Mouse (Mus musculus): ENCODE measurements at regions not wholly inside any gene's neighbourhood (a gene's known extent, or its start where the extent isn't known, plus 50 kb on each side); places are given as distances from the start of the nearest gene placed in this dataset.

GRCm38 (mm10) chr10:45893894-45894831 is 316.5 kb downstream of the Hace1 start:
- in situ Hi-C loops (cut with MboI; ENCODE audit: low pct_unique_long_range_greater_than_20kb in 1 of 2, low sequenced_read_pairs in 2 of 2, unreplicated experiment in 1 of 2): no loop called here

GRCm38 (mm10) chr10:45916928-45917327 is 339.3 kb downstream of the Hace1 start:
- in situ Hi-C loops (cut with MboI; ENCODE audit: low pct_unique_long_range_greater_than_20kb in 1 of 2, low sequenced_read_pairs in 2 of 2, unreplicated experiment in 1 of 2): loop anchor here (25.0 kb wide), 1 partner anchor 530 kb away; no protein-coding TSS in a partner anchor

DNA sequence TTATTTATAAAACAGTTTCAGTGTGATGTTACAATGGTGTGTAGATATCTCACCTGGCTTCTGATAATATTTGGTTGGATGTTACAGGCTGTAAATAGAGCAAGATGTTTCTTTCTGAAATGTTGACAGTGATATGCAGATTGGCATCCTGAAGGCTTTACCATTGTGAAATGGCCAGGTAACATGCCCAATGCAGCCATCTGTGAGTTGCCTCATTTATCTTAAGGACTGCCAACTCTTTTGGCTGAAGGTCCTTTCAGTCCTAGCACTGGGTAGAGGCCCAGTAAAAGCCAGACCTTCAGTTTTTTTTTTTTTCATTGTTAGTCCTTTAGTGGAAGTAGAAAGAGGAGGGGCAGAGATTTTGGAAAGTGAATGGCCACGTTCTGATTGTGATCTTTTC is 348.1 kb downstream of the Hace1 start:
- in situ Hi-C loops (cut with MboI; ENCODE audit: low pct_unique_long_range_greater_than_20kb in 1 of 2, low sequenced_read_pairs in 2 of 2, unreplicated experiment in 1 of 2): no loop called here

GRCm38 (mm10) chr10:45933631-45934310 is 356.1 kb downstream of the Hace1 start:
- in situ Hi-C loops (cut with MboI; ENCODE audit: low pct_unique_long_range_greater_than_20kb in 1 of 2, low sequenced_read_pairs in 2 of 2, unreplicated experiment in 1 of 2): no loop called here

- in situ Hi-C loops (cut with MboI; ENCODE audit: low pct_unique_long_range_greater_than_20kb in 1 of 2, low sequenced_read_pairs in 2 of 2, unreplicated experiment in 1 of 2): no loop called here
Observed at GRCm38 (mm10) chr10:45957686-45958085, 380.1 kb downstream of the Hace1 start.

DNA sequence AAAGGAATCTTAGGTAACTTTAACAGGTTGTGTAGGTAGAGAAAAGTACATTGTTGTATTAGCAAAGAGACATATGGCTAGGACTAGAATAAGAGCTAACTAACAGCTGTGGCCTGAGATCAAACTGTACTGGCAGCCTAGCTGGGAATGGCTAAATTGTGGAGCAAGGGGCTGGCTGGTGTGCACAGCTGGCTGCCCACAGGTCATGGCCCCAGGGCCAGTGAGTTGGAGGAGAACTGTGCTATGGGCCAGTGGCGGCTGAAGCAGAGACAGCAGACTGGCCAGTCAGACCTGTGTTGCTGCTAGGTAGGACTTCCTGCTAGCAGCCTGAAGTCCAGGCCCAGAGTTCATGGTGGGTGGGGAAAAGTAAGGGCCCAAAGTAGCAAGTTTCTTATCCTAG is 394.6 kb downstream of the Hace1 start:
- in situ Hi-C loops (cut with MboI; ENCODE audit: low pct_unique_long_range_greater_than_20kb in 1 of 2, low sequenced_read_pairs in 2 of 2, unreplicated experiment in 1 of 2): no loop called here

GRCm38 (mm10) chr10:45982731-45983274 is 405.2 kb downstream of the Hace1 start:
- in situ Hi-C loops (cut with MboI; ENCODE audit: low pct_unique_long_range_greater_than_20kb in 1 of 2, low sequenced_read_pairs in 2 of 2, unreplicated experiment in 1 of 2): no loop called here

GRCm38 (mm10) chr10:45983671-45984335 is 406.2 kb downstream of the Hace1 start:
- in situ Hi-C loops (cut with MboI; ENCODE audit: low pct_unique_long_range_greater_than_20kb in 1 of 2, low sequenced_read_pairs in 2 of 2, unreplicated experiment in 1 of 2): no loop called here

- in situ Hi-C loops (cut with MboI; ENCODE audit: low pct_unique_long_range_greater_than_20kb in 1 of 2, low sequenced_read_pairs in 2 of 2, unreplicated experiment in 1 of 2): no loop called here
Observed at GRCm38 (mm10) chr10:45986341-45986740, 408.7 kb downstream of the Hace1 start.

GRCm38 (mm10) chr10:46006319-46006718 is 428.7 kb downstream of the Hace1 start:
- in situ Hi-C loops (cut with MboI; ENCODE audit: low pct_unique_long_range_greater_than_20kb in 1 of 2, low sequenced_read_pairs in 2 of 2, unreplicated experiment in 1 of 2): no loop called here

DNA sequence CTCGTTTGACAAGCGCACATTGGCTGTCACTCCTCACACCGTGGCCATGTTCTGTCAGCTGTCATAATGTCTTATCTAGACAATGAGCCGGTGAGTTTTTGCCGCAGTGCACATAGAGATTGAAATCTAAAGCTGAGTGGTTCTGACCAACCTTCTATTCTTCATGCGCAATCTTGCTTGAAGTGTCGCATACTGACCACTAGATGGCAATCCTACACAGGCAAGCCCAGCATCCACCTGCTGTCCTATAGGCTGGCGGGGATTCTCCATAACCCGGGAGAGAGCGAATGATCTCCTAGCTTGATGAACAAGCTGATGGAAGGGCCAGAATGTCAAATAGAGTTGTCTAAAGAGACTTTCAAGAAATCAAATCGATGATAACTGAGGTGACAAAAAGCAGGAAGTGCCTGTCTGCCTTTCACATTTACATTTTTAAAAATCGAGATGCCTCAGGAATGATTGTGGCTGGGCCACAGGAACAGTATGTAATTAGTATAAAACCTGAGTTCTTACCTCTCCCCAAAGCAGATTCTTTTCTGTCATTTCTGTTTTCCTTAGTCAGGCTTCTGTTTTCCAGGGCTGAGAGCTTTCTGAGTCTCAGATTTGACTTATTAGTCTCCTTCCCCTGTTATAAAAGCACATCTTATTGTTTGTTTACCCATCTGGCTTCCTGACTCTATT is 434.4 kb downstream of the Hace1 start:
- in situ Hi-C loops (cut with MboI; ENCODE audit: low pct_unique_long_range_greater_than_20kb in 1 of 2, low sequenced_read_pairs in 2 of 2, unreplicated experiment in 1 of 2): no loop called here

DNA sequence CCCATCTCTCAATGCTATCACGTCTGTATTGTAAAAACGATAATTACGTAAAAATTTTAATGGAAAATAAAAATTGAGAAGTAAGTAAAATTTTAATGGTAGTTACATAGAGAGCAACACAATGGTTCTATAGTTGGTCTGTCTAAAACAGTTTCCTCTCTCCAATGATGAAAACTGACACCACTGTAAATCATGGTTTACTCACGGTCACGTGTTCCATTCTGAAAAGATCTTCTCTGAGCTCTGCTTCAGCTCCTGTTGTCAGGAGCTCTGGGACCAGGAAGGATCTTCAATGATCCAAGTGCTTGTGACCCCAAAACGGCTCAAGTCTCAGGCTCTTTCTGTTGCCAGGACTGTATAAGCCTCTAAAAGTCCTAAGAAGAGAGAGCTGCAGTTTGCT is 435.0 kb downstream of the Hace1 start:
- in situ Hi-C loops (cut with MboI; ENCODE audit: low pct_unique_long_range_greater_than_20kb in 1 of 2, low sequenced_read_pairs in 2 of 2, unreplicated experiment in 1 of 2): no loop called here

DNA sequence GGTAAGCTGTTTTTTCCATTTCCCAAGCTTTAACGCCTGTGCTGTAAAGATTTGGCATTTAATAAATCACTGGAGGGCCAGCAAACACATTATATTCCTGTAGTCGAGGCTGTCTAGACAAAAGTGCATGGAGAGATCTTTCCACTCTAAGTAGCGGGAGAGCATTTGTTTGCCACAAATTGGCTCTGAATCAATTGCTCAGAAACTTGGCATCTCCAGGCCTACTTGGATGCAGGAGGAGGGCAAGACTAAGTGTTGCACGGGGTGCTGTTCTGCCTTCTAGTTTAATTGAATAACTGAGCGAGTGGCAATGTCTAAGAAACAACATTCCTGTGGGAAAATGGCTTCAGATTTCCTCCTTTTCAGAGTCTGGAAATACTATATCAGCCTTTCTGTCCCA is 438.7 kb downstream of the Hace1 start:
- in situ Hi-C loops (cut with MboI; ENCODE audit: low pct_unique_long_range_greater_than_20kb in 1 of 2, low sequenced_read_pairs in 2 of 2, unreplicated experiment in 1 of 2): no loop called here

GRCm38 (mm10) chr10:46045474-46046093 is 468.0 kb downstream of the Hace1 start:
- in situ Hi-C loops (cut with MboI; ENCODE audit: low pct_unique_long_range_greater_than_20kb in 1 of 2, low sequenced_read_pairs in 2 of 2, unreplicated experiment in 1 of 2): no loop called here

DNA sequence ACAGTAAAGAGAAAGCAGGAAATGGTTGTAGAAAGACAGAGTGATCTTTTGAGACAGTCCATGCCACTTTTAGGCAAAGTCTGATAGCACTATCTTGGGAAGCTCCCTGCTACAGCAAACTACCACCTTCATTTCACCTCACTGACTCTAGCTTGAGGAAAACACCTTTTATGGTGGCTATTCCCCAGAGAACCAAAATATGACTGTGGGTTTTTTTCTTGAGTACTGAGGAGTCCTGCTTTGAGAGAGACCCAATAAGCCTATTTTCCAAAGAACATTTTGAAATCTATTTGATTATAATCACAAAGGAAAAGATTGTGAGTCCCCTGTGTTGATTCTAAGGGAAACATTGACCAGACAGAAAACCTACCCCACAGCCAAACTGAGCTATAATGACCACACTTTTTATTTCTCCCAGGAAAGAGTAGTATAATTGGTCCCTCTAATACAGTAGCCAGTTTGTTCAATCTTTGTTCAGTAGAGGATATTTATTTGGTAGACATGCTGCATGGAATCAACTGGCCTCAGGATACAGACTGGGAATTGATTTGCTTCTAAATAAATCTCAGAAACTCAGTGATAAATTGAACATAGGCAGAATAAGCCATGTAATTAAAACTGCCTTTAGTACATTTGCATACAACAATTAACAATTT is 468.6 kb downstream of the Hace1 start:
- in situ Hi-C loops (cut with MboI; ENCODE audit: low pct_unique_long_range_greater_than_20kb in 1 of 2, low sequenced_read_pairs in 2 of 2, unreplicated experiment in 1 of 2): no loop called here

DNA sequence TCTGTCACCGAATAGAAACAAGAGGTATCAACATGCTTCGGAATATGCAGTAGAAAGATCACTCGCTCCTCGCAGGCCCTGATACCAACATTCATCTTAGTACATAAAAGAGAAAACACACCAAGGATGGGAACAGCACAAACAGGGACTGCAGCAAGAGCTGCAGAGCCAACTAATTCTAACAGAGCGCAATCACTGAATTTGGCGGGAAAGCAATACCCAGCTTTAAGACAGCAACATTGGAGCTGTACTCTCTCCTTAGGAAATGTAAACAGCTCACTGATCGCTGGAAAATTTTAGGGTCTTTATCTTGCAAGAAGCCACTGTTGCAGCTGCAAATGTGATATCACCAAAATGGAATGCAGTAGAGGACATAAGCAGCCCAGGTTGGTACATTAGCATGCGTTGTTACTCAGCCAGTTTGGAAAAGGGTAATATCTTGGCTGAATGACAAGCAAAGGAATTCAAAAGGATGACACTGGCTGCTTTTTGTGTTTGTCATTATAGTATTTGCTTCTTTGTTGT is 469.3 kb downstream of the Hace1 start:
- in situ Hi-C loops (cut with MboI; ENCODE audit: low pct_unique_long_range_greater_than_20kb in 1 of 2, low sequenced_read_pairs in 2 of 2, unreplicated experiment in 1 of 2): no loop called here

DNA sequence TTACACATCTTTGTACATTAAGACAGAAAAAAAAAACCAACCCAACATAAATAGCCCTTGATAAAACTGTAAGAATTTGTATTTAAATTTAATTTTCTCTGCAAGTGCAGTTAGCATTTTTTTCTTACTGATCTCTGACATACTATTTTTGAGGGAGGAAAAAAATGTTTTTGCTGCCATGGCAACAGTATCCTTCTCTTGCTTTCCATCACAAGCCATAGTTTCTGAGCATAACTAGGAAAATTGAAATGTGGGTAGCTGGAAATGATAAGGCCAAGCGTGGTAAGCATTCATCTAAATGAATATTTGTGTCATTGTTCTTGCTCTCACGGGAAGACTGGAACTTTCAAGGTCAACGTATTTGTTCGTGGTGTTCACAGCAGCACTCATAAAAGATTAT is 470.0 kb downstream of the Hace1 start:
- in situ Hi-C loops (cut with MboI; ENCODE audit: low pct_unique_long_range_greater_than_20kb in 1 of 2, low sequenced_read_pairs in 2 of 2, unreplicated experiment in 1 of 2): no loop called here

Measured in mouse embryonic stem cell (cell line).